10 mouse cellular contexts compared by ENCODE assay signal in genomic region chr2:129529297-129530209, GRCm38 (mm10). TPM values are rescaled to one million over a fixed set of nuclear protein-coding genes. Genes with fewer than 3 reads are reported as not detected.
A peak's percentile ranks its signal among the peaks of the same experiment; 100 is the strongest.
DNase-seq lines count a peak whose midpoint lies in the region; ATAC-seq and TF ChIP-seq lines count a peak whose summit lies in the region.
"Had no signal": no experiment of that assay in that cellular context is flagged by ENCODE, and none has a peak within 500 bp of the region (broad histone marks: within the 10 kb centered on the region; RNA-seq: fewer than 3 reads in every experiment).

No protein-coding gene starts in this region.

- no peak overlapping the region for H3K27ac ChIP-seq in kidney, adult 2 months (ENCODE audit: insufficient read depth, low read depth, low read length)
- H3K27ac ChIP-seq in heart, embryonic 14.5 days (replicated peaks in 1 of 2; ENCODE audit: control insufficient read depth in 1 of 2, insufficient read depth in 1 of 2, low read depth in 2 of 2, low read length in 2 of 2): no peak overlapping the region
- H3K27ac ChIP-seq in liver, postnatal 0 days (ENCODE audit: low read depth): no peak overlapping the region
- H3K27ac ChIP-seq: embryonic facial prominence, embryonic 15.5 days; liver, embryonic 15.5 days had no signal

- H3K4me2 ChIP-seq in heart, embryonic 14.5 days (ENCODE audit: low read length): peak overlapping the region; percentile 14
- H3K4me2 ChIP-seq in liver, postnatal 0 days (ENCODE audit: low read depth, low read length): no peak overlapping the region
- H3K4me2 ChIP-seq: embryonic facial prominence, embryonic 15.5 days; liver, embryonic 15.5 days had no signal

- H3K4me3 ChIP-seq in kidney, adult 2 months (ENCODE audit: insufficient read depth, low read depth, low read length): no peak overlapping the region
- no peak overlapping the region for H3K4me3 ChIP-seq in heart, embryonic 14.5 days (ENCODE audit: control insufficient read depth in 1 of 2, insufficient read depth in 1 of 2, low read depth in 1 of 2, low read length in 2 of 2)
- no peak overlapping the region for H3K4me3 ChIP-seq in liver, postnatal 0 days (ENCODE audit: low read depth, low read length)
- H3K4me3 ChIP-seq: embryonic facial prominence, embryonic 15.5 days; liver, embryonic 15.5 days had no signal

- TF ChIP-seq POLR2A in kidney, adult 2 months (IDR thresholded peaks at IDR 0.05; ENCODE audit: low read depth, low read length): no peak

- DNase-seq in kidney, adult 2 months: peak; percentile 49
- no peak for DNase-seq in kidney, adult 18-20 months
- DNase-seq in Muller cell, postnatal 12 days (ENCODE audit: inconsistent ontology term): peak; percentile 70
- peak; percentile 92 to 94 for DNase-seq in cerebellum, postnatal 25 days
- no peak for DNase-seq in liver, postnatal 0 days
- DNase-seq in c-Kit-positive CD71-positive TER-119-positive erythroid progenitor cells, embryonic 14.5 days (ENCODE audit: low spot score): no peak

- no peaks in the 10 kb centered on the region for H3K4me1 ChIP-seq in kidney, adult 2 months (ENCODE audit: control insufficient read depth, insufficient read depth, low read length)
- peaks cover 7 to 13% of the 10 kb centered on the region in 2 experiments for H3K4me1 ChIP-seq in heart, embryonic 14.5 days (ENCODE audit: control insufficient read depth in 2 of 2, insufficient read depth in 2 of 2, low read length in 2 of 2)
- H3K4me1 ChIP-seq in liver, postnatal 0 days (ENCODE audit: insufficient read depth): peaks cover 18% of the 10 kb centered on the region
- H3K4me1 ChIP-seq: embryonic facial prominence, embryonic 15.5 days had no signal

- no peaks in the 10 kb centered on the region for H3K27me3 ChIP-seq in kidney, adult 2 months (replicated peaks; ENCODE audit: control insufficient read depth, insufficient read depth, low read length)
- H3K27me3 ChIP-seq in heart, embryonic 14.5 days (ENCODE audit: control insufficient read depth, insufficient read depth, low read length): no peaks in the 10 kb centered on the region
- H3K27me3 ChIP-seq in liver, postnatal 0 days (ENCODE audit: insufficient read depth, low read length): no peaks in the 10 kb centered on the region
- H3K27me3 ChIP-seq: embryonic facial prominence, embryonic 15.5 days; liver, embryonic 15.5 days had no signal

- no peak for TF ChIP-seq EP300 in liver, postnatal 0 days (IDR thresholded peaks at IDR 0.05; ENCODE audit: low read depth)

- H3K9ac ChIP-seq in heart, embryonic 14.5 days (ENCODE audit: low read length): no peak overlapping the region
- no peak overlapping the region for H3K9ac ChIP-seq in liver, postnatal 0 days (replicated peaks)
- H3K9ac ChIP-seq: embryonic facial prominence, embryonic 15.5 days; liver, embryonic 15.5 days had no signal

- no peaks in the 10 kb centered on the region for H3K9me3 ChIP-seq in heart, embryonic 14.5 days (ENCODE audit: control insufficient read depth, low read length)
- no peaks in the 10 kb centered on the region for H3K9me3 ChIP-seq in liver, postnatal 0 days (ENCODE audit: low read length)
- H3K9me3 ChIP-seq: embryonic facial prominence, embryonic 15.5 days; liver, embryonic 15.5 days had no signal

- no peak for ATAC-seq in heart, embryonic 14.5 days (ENCODE audit: insufficient number of reproducible peaks, insufficient read depth, low FRiP score, low read depth)
- peak; percentile 65 for ATAC-seq in liver, postnatal 0 days
- no peak for ATAC-seq in CD4-positive, CD25-positive, alpha-beta regulatory T cell, adult 4 months

- WGBS in kidney, adult 2 months: 50% methylated on average over 14 of the region's 14 CpGs
- WGBS in heart, embryonic 14.5 days: 40% methylated on average over 14 of the region's 14 CpGs
- 64% methylated on average over 14 of the region's 14 CpGs for WGBS in liver, postnatal 0 days (ENCODE audit: insufficient replicate concordance)

- TF ChIP-seq CTCF in kidney, adult 2 months (conservative IDR thresholded peaks at IDR 0.05; ENCODE audit: insufficient read depth, insufficient read length, low read depth, low read length): no peak
- no peak for TF ChIP-seq CTCF in liver, postnatal 0 days (IDR thresholded peaks at IDR 0.05; ENCODE audit: low read depth)

- H3K36me3 ChIP-seq in kidney, adult 2 months (ENCODE audit: control insufficient read depth, insufficient read depth, low read length): no peaks in the 10 kb centered on the region
- no peaks in the 10 kb centered on the region for H3K36me3 ChIP-seq in heart, embryonic 14.5 days (ENCODE audit: control insufficient read depth, insufficient read depth, low read length)
- no peaks in the 10 kb centered on the region for H3K36me3 ChIP-seq in liver, postnatal 0 days (replicated peaks; ENCODE audit: insufficient read depth, low read length)
- H3K36me3 ChIP-seq: embryonic facial prominence, embryonic 15.5 days; liver, embryonic 15.5 days had no signal

RNA-seq across cellular contexts. Expression of gene F830045P16Rik, which starts 6.8 kb away (rescaled TPM):
- not detected in 2 replicates for polyA plus RNA-seq in kidney, adult 2 months (2012; rRNA removed)
- polyA plus RNA-seq in heart, embryonic 14.5 days (2014; fragmentation: Nextera tagmentation; extraction: Ambion mirVana): not detected in 2 replicates
- not detected in 2 replicates for polyA plus RNA-seq in liver, postnatal 0 days (2015; fragmentation: Nextera tagmentation; extraction: Ambion mirVana)
- polyA plus RNA-seq in CD4-positive, CD25-positive, alpha-beta regulatory T cell, adult 4 months (2017; shearing (Covaris generic)): not detected
- polyA plus RNA-seq: liver, embryonic 15.5 days had no signal

Comparison
In these comparisons a context has a peak if more than half of its experiments do, and no peak if none do; other contexts are left out.
1. DNase-seq: peak in kidney, adult 2 months (single experiment), Muller cell, postnatal 12 days (single experiment) and cerebellum, postnatal 25 days (2 of 2); none in kidney, adult 18-20 months (single experiment), liver, postnatal 0 days (single experiment) and c-Kit-positive CD71-positive TER-119-positive erythroid progenitor cells, embryonic 14.5 days (single experiment).